Mouse (Mus musculus) liver, postnatal 0 days (tissue): ENCODE results near the gene Emc10.

Experiments used
- CTCF ChIP-seq: sonication (generic); IDR thresholded peaks from 2 replicates; pipeline ENCODE4 v1.5.1; 2016; ENCODE audit warnings: antibody characterized with exemption, low read depth
- EP300 ChIP-seq: IDR thresholded peaks from 2 replicates; pipeline ENCODE4 v1.6.1; 2016; ENCODE audit warnings: antibody characterized with exemption, low read depth, mild to moderate bottlenecking

GRCm38 (mm10) chr7:44534656-44535441 is 38.5 kb upstream of the Emc10 start:
- TF ChIP-seq CTCF (peak; percentile 46; the same call in 1 of the 2 replicates), EP300 (no peak)
